Mouse (Mus musculus) hindbrain, embryonic 14.5 days (tissue): ENCODE measurements around the gene Hist2h3b. TPM values are rescaled to one million over a fixed set of nuclear protein-coding genes. Genes with fewer than 3 reads are reported as not detected.
"Not testable (repeated sequence)": the region's sequence is repeated elsewhere in the genome, so short reads cannot be mapped to it uniquely, and the experiment has no call there.

Experiments
- ATAC-seq: fragments of 200-750 bp; cut with Nextera tagmentation; 2 replicates; pipeline ENCODE4 v1.8.0; 2017; ENCODE audit warnings: moderate number of reproducible peaks, mild to moderate bottlenecking, moderate TSS enrichment, moderate library complexity; ENCODE audit not compliant: low FRiP score
- DNase-seq: peaks from one replicate; pipeline ENCODE4 v3.0.0-alpha.2; 2015; ENCODE audit warnings: low spot score
- H3K27ac ChIP-seq: fragments of 300-500 bp; sonication (generic); 2 replicates; pipeline ENCODE4 v1.5.1; 2014; ENCODE audit warnings: mild to moderate bottlenecking, moderate library complexity
- H3K27me3 ChIP-seq: fragments of 300-500 bp; sonication (generic); 2 replicates; pipeline ENCODE4 v1.6.1; 2014; ENCODE audit warnings: mild to moderate bottlenecking, low read length, mixed read lengths; ENCODE audit not compliant: control insufficient read depth, insufficient read depth
- H3K36me3 ChIP-seq: fragments of 300-500 bp; sonication (generic); replicated peaks from 2 replicates; pipeline ENCODE4 v1.6.1; 2014; ENCODE audit not compliant: control insufficient read depth, insufficient read depth
- H3K4me1 ChIP-seq: fragments of 300-500 bp; sonication (generic); replicated peaks from 2 replicates; pipeline ENCODE4 v1.6.1; 2014; ENCODE audit warnings: antibody characterized with exemption, low read length, mixed read lengths; ENCODE audit not compliant: control insufficient read depth, insufficient read depth
- H3K4me2 ChIP-seq: fragments of 300-500 bp; sonication (generic); replicated peaks from 2 replicates; pipeline ENCODE4 v1.6.1; 2014; ENCODE audit warnings: mild to moderate bottlenecking, moderate library complexity
- H3K4me3 ChIP-seq: fragments of 300-500 bp; sonication (generic); replicated peaks from 2 replicates; pipeline ENCODE4 v1.5.1; 2014; ENCODE audit warnings: mild to moderate bottlenecking, low read length
- H3K9ac ChIP-seq: fragments of 300-500 bp; sonication (generic); 2 replicates; pipeline ENCODE4 v1.6.1; 2014
- H3K9me3 ChIP-seq: fragments of 300-500 bp; sonication (generic); 2 replicates; pipeline ENCODE4 v1.6.1; 2016; ENCODE audit warnings: low read length; ENCODE audit not compliant: control insufficient read depth
- WGBS: fragments of 180-500 bp; shearing (Covaris S2); extraction: QIAGEN DNeasy Blood & Tissue Kit; methylation state at CpG from one replicate; pipeline ENCODE4 v1.1.7; 2014; 5-methylcytosine and 5-hydroxymethylcytosine counted together
- polyA plus RNA-seq: library from polyadenylated mRNA; unstranded; fragments of >200 nt; fragmentation: Nextera tagmentation; extraction: Ambion mirVana; gene quantifications from 2 replicates; pipeline ENCODE4 v1.2.1, GENCODE M21; 2014

Hist2h3b gene
- polyA plus RNA-seq: 11.2 and 12.3 TPM in 2 replicates

DNA sequence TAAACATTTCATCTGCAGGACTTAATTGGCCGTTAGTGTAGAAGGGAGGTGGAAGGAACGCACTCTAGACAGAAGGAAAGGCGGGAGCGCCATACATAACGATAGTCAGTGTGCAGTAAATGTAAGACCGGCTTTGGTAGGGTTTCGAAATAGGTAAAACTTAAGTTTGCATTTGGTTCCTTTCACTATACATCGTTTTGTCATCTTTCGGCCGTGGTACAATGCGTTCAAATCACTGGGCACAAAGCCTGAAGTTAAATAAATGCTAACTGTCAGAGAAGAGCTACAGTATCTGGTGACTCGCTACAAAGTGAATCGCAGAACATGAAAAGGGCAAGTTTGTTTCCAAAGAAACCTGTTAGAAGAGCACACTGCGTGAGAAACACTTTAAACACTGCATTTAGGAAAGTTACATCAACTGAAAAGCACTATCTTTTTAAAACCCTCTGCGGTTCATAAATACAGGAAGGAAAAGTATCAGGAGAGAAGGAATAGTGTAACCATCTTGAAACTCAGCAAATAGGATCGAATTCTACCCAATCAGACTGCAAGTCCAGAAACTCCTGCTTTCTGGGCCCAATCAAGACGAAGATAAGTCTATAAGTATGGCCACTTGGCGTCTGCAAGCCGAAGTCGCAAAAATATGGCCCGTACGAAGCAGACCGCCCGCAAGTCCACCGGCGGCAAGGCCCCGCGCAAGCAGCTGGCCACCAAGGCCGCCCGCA, at the start of gene Hist2h3b:
TSS of gene Hist2h3b (plus strand) at position 604 of the 725 bp plus-strand sequence.
- peak within 1 kb of the TSS; percentile 83 for H3K4me2 ChIP-seq
- ATAC-seq (peak; percentile 64), DNase-seq (peak; percentile 88)
- no peaks in the 10 kb centered on the region for H3K27me3 ChIP-seq
- H3K4me3 ChIP-seq: peak within 1 kb of the TSS; percentile 46
- no peaks in the 10 kb centered on the region for H3K9me3 ChIP-seq
- peak within 1 kb of the TSS; percentile 61 for H3K9ac ChIP-seq
- peaks cover 12% of the 10 kb centered on the region for H3K4me1 ChIP-seq
- no peaks in the 10 kb centered on the region for H3K36me3 ChIP-seq
- 24% methylated on average over 28 of the region's 30 CpGs for WGBS
- peak within 1 kb of the TSS; percentile 93 for H3K27ac ChIP-seq

- peak; percentile 15; the same call in 1 of the 2 replicates for ATAC-seq
- H3K9ac ChIP-seq: peak overlapping the region; percentile 78
- H3K4me3 ChIP-seq: peak overlapping the region; percentile 54
- peak overlapping the region; percentile 96 for H3K27ac ChIP-seq
- WGBS: under 1% methylated on average over 12 of the region's 12 CpGs
- DNase-seq: no peak
- H3K36me3 ChIP-seq: no peaks in the 10 kb centered on the region
- H3K4me1 ChIP-seq: peaks cover 29% of the 10 kb centered on the region
- no peaks in the 10 kb centered on the region for H3K9me3 ChIP-seq
- H3K4me2 ChIP-seq: peak overlapping the region; percentile 89
- no peaks in the 10 kb centered on the region for H3K27me3 ChIP-seq
Observed at GRCm38 (mm10) chr3:96219191-96219641, 49.2 kb upstream of the Hist2h3b start.

DNA sequence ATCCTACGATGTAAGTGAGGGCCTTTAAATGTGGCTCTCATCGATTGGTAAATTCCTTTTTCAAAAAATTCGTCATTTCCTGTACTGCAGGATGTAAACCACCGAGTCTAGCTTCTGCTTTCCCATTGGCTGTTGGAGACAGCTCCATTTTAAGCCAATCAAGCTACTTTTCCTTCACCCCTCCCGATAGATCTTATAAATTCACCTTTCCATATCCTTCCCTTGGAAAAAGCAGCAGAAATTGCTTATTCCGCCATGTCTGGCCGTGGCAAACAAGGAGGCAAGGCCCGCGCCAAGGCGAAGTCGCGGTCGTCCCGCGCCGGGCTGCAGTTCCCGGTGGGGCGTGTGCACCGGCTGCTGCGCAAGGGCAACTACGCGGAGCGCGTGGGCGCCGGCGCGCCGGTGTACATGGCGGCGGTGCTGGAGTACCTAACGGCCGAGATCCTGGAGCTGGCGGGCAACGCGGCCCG, 48.8 kb upstream of the Hist2h3b start, which contains the start of the genes Bola1 and Hist2h2ab:
TSS of gene Bola1 (minus strand) at position 49 of the 470 bp plus-strand sequence.
TSS of gene Hist2h2ab (plus strand) at position 205 of the 470 bp plus-strand sequence.
- WGBS: under 1% methylated on average over 37 of the region's 37 CpGs

DNA sequence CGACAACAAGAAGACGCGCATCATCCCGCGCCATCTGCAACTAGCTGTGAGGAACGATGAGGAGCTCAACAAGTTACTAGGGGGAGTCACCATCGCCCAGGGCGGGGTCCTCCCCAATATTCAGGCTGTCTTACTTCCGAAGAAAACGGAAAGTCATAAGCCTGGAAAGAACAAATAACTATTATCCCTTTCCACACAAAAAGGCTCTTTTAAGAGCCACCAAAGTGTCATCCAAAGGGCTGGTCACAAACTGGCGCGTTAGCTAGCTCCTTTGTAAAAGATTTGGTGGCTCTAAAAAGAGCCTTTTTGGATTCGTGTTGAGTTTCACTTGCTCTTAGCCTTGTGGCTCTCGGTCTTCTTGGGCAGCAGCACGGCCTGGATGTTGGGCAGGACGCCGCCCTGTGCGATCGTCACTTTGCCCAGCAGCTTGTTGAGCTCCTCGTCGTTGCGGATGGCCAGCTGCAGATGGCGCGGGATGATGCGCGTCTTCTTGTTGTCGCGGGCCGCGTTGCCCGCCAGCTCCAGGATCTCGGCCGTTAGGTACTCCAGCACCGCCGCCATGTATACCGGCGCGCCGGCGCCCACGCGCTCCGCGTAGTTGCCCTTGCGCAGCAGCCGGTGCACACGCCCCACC, 48.2 kb upstream of the Hist2h3b start:
- Histone ChIP-seq H3K27ac (peak overlapping the region; percentile 96), H3K4me1 (peaks cover 29% of the 10 kb centered on the region), H3K4me2 (peak overlapping the region; percentile 89), H3K9ac (peak overlapping the region; percentile 78), H3K4me3 (peak overlapping the region; percentile 54)
- not testable (repeated sequence) for H3K9me3 ChIP-seq, H3K27me3 ChIP-seq, H3K36me3 ChIP-seq
- ATAC-seq: 0 out of 2 replicates have a peak, but pooled peaks have one; percentile 5
- peak; percentile 32 for DNase-seq
- under 1% methylated on average over 29 of the region's 47 CpGs for WGBS

More for the DNA sequence above, 48.8 kb upstream of the Hist2h3b start, which contains the start of the genes Bola1 and Hist2h2ab:
- H3K27ac ChIP-seq: peak within 1 kb of the TSS; percentile 96
- peak; percentile 94 for ATAC-seq
- H3K4me3 ChIP-seq: peak within 1 kb of the TSS; percentile 54
- peak; percentile 89 for DNase-seq
- no peaks in the 10 kb centered on the region for H3K36me3 ChIP-seq
- H3K9ac ChIP-seq: peak within 1 kb of the TSS; percentile 78
- H3K4me1 ChIP-seq: peaks cover 29% of the 10 kb centered on the region
- peak within 1 kb of the TSS; percentile 89 for H3K4me2 ChIP-seq
- H3K9me3 ChIP-seq: no peaks in the 10 kb centered on the region
- no peaks in the 10 kb centered on the region for H3K27me3 ChIP-seq

DNA sequence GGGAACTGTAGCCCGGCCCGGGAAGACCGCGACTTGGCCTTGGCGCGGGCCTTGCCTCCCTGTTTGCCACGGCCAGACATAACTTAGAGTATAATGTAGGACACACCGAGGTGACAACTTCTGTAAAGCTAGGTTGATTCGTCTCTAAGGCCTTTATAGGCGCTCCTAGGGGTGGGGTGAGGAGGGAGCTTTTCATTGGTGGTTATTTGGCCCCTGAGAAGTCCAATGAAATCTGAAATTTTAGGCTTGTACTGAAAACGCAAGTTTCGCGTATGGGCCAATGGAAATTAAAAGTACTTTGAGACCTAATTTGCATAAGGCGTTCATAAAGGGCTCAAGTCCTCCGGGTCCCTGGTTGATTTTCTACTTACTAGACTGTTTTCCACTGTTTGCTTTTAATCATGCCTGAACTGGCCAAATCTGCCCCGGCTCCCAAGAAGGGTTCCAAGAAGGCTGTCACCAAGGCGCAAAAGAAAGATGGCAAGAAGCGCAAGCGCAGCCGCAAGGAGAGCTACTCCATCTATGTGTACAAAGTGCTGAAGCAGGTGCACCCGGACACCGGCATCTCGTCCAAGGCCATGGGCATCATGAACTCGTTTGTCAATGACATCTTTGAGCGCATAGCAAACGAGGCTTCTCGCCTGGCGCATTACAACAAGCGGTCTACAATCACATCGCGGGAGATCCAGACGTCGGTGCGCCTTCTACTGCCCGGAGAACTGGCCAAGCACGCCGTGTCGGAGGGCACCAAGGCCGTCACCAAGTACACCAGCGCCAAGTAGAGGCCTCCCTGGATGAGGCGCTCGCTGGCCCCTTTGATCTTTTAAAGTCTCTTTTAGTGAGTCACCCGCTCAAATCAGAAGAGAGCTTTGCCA, 47.5 kb upstream of the Hist2h3b start, which contains the start of the genes Hist2h2ac and Hist2h2be:
TSS of gene Hist2h2ac (minus strand) at position 116 of the 875 bp plus-strand sequence.
TSS of gene Hist2h2be (plus strand) at position 355 of the 875 bp plus-strand sequence.
- Histone ChIP-seq H3K4me3 (peak within 1 kb of the TSS; percentile 54), H3K9ac (peak within 1 kb of the TSS; percentile 78), H3K4me1 (peaks cover 29% of the 10 kb centered on the region), H3K4me2 (peak within 1 kb of the TSS; percentile 89), H3K36me3 (no peaks in the 10 kb centered on the region), H3K27me3 (no peaks in the 10 kb centered on the region), H3K27ac (peak within 1 kb of the TSS; percentile 96), H3K9me3 (no peaks in the 10 kb centered on the region)
- WGBS: under 1% methylated on average over 43 of the region's 43 CpGs
- ATAC-seq (peak; percentile 81), DNase-seq (peak; percentile 80)

DNA sequence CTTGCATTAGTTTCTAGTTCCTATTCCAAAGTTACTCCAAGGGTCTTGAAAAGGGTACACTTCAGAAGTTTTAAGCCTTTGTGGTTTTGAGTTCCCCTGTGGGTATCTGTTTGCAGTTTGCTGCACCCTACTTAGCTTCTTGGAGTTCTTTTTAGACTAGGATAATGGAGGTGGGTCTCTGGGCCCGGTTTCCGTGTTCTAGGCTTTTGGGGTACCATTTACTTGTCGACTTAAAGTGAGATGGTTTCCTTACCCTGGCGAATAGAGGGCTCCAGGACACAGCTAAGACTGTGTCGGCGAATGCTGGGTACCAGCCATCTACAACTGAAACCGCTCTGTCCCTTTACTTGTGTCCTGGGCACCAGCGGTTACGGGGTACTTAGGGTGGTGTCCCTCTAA, 46.8 kb upstream of the Hist2h3b start:
- H3K4me3 ChIP-seq: peak overlapping the region; percentile 54
- H3K27me3 ChIP-seq: no peaks in the 10 kb centered on the region
- no peak for DNase-seq
- H3K4me1 ChIP-seq: peaks cover 29% of the 10 kb centered on the region
- peak overlapping the region; percentile 96 for H3K27ac ChIP-seq
- no peaks in the 10 kb centered on the region for H3K9me3 ChIP-seq
- H3K36me3 ChIP-seq: no peaks in the 10 kb centered on the region
- peak overlapping the region; percentile 89 for H3K4me2 ChIP-seq
- WGBS: 14% methylated on average over 9 of the region's 9 CpGs
- ATAC-seq: no peak
- H3K9ac ChIP-seq: peak overlapping the region; percentile 78

DNA sequence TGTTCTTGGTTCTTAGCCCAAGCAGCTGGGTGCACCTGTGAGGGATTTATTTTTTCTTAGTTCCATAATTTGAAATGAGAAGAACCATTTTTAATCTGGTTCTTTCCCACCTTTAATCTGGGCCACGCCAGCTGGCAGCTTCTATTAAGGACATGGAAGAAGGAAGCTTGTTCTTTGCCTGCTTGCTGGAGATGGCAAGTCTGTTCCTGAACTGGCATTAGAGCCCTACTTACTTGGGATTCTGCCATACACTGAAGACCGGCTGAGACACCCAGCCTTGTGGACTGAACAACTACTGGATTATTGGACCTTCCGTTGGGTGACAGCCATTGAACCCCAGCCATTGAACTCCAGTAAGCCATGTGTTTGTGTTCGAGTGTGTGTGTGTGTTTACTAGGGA, 45.7 kb upstream of the Hist2h3b start:
- no peak for ATAC-seq
- H3K27ac ChIP-seq: no peak overlapping the region
- no peaks in the 10 kb centered on the region for H3K27me3 ChIP-seq
- H3K4me1 ChIP-seq: peaks cover 29% of the 10 kb centered on the region
- no peak overlapping the region for H3K4me3 ChIP-seq
- no peak for DNase-seq
- H3K9me3 ChIP-seq: no peaks in the 10 kb centered on the region
- H3K9ac ChIP-seq: no peak overlapping the region
- 93% methylated on average over 4 of the region's 4 CpGs for WGBS
- H3K36me3 ChIP-seq: no peaks in the 10 kb centered on the region
- H3K4me2 ChIP-seq: peak overlapping the region; percentile 89; the same call in 1 of the 2 replicates

GRCm38 (mm10) chr3:96225421-96225820, 43.0 kb upstream of the Hist2h3b start:
- Histone ChIP-seq H3K27me3 (no peaks in the 10 kb centered on the region), H3K27ac (no peak overlapping the region), H3K9me3 (no peaks in the 10 kb centered on the region), H3K36me3 (no peaks in the 10 kb centered on the region), H3K4me2 (no peak overlapping the region), H3K4me1 (peaks cover 21% of the 10 kb centered on the region), H3K4me3 (no peak overlapping the region), H3K9ac (no peak overlapping the region)
- WGBS: 15% methylated on average over 2 of the region's 2 CpGs
- DNase-seq (no peak), ATAC-seq (no peak)
